Mouse (Mus musculus): ENCODE data around the gene Rbfox2. TPM values are rescaled to one million over a fixed set of nuclear protein-coding genes. Genes with fewer than 3 reads are reported as not detected.

Gene Rbfox2
- polyA plus RNA-seq, 1 experiment from 2014 or later, result 69.4 TPM

DNA sequence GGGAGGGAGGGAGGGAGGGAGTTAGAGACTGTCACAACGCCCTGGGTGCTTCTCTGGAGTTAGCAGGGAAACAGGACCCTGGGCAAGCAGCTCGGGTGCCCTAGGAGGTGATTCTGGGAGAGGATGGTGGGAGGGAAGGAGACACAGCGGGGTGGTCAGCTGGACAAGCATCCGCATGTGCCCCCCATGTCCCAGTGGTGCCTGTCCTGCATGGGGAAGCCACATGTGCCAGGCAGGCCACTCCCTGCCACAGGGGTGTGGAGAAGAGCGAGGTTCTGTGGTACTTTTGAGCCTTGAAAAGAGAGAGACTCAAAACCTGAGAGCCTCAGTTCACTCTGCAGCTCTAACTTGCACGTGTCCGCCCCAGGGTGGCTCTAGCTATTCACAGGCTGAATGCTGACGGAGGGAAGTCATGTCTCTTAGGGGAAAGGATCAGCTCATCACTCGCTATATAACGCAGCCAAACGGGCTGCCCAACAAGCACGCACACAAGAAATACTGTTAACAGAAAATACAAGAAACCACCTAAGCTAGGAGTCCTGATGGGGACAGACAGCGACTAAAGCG lies 227.5 kb downstream of the Rbfox2 start:
- 71% methylated on average over 14 of the region's 14 CpGs for WGBS

DNA sequence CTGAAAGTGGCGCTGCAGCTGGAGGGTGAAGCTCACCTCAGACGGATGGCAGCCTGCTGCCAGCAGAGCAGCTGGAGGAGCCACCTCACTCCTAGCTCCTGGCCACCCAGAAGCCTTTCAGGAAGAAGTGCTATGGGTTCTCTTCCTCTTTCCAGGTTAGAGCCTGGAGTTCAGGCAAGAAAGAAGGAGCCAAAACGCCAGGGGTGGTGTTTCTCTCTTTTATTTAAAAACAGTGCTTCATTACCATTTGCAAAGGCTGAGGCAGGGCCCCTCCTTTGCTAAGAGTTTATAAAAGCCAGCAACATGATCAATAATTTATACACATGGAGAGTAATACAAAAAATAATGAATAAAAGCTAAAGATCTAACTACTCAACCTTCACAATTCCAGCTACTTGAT lies 228.0 kb downstream of the Rbfox2 start:
- WGBS, result 74% methylated on average over 3 of the region's 3 CpGs
- Histone ChIP-seq H3K4me2 (replicated peaks) (no peak overlapping the region), H3K36me3 (peaks cover 55% of the 10 kb centered on the region), H3K4me1 (peaks cover 25% of the 10 kb centered on the region), H3K27ac (replicated peaks) (no peak overlapping the region), H3K4me3 (replicated peaks) (no peak overlapping the region), H3K27me3 (no peaks in the 10 kb centered on the region), H3K9me3 (replicated peaks) (no peaks in the 10 kb centered on the region), H3K9ac (no peak overlapping the region)
- no peak for ATAC-seq (ENCODE audit: insufficient number of reproducible peaks, low FRiP score, low TSS enrichment, low read depth)

More for the DNA sequence above, 227.5 kb downstream of the Rbfox2 start:
- Histone ChIP-seq H3K36me3 (peaks cover 60% of the 10 kb centered on the region), H3K27ac (replicated peaks) (peak overlapping the region; percentile 76), H3K4me3 (replicated peaks) (no peak overlapping the region), H3K4me2 (replicated peaks) (0 out of 2 replicates have a peak overlapping the region, but pooled peaks have one; percentile 6), H3K9ac (no peak overlapping the region), H3K9me3 (replicated peaks) (no peaks in the 10 kb centered on the region), H3K27me3 (no peaks in the 10 kb centered on the region), H3K4me1 (peaks cover 25% of the 10 kb centered on the region)
- ATAC-seq (ENCODE audit: insufficient number of reproducible peaks, low FRiP score, low TSS enrichment, low read depth), result no peak

DNA sequence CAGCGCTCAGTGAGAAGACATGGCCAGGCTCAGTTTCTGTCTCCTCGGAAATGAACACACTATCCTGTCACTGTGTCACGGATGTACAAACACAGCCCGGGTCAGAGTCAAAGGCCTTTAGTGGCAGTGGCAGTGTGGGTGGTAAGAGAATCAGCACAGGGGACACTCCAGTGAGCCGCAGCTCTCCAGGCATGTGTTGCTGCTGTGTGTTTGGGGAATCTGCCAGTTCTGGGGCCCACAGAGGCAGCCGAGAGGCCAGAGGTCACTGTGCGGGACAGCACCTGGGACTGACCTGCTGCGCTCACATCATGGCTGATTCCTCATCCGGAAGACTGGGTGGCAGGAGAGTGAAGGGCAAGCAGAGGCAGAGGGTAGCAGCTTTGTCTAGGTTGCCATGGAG lies 228.9 kb downstream of the Rbfox2 start:
- no peaks in the 10 kb centered on the region for H3K9me3 ChIP-seq (replicated peaks)
- no peaks in the 10 kb centered on the region for H3K27me3 ChIP-seq
- 92% methylated on average over 9 of the region's 9 CpGs for WGBS
- H3K36me3 ChIP-seq, result peaks cover 49% of the 10 kb centered on the region
- H3K9ac ChIP-seq, result no peak overlapping the region
- no peak for ATAC-seq (ENCODE audit: insufficient number of reproducible peaks, low FRiP score, low TSS enrichment, low read depth)
- no peak overlapping the region for H3K4me2 ChIP-seq (replicated peaks)
- peaks cover 25% of the 10 kb centered on the region for H3K4me1 ChIP-seq
- H3K27ac ChIP-seq (replicated peaks), result no peak overlapping the region
- H3K4me3 ChIP-seq (replicated peaks), result no peak overlapping the region

DNA sequence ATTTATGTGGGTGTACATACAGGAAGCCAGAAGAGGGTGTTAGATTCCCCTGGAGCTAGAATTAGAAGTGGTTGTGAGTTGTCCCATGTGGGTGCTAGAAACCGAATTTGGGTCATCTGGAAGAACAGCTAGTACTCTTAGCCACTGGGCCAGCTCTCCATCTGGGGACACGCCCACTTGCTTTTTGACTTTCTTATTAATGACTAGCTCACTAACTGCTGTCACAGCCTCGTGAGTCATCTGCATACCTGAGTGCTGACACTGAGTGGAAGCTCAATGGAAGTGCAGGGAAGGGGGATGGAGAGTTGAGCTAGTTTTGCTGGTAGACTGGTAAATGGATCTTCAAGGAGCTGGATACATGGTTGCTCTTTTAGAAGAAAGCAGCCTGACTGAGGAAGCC lies 230.3 kb downstream of the Rbfox2 start:
- WGBS, result 82% methylated on average over 3 of the region's 3 CpGs
- ATAC-seq (ENCODE audit: insufficient number of reproducible peaks, low FRiP score, low TSS enrichment, low read depth), result no peak
- Histone ChIP-seq H3K4me2 (replicated peaks) (no peak overlapping the region), H3K9ac (no peak overlapping the region), H3K36me3 (peaks cover 35% of the 10 kb centered on the region), H3K4me1 (peaks cover 33% of the 10 kb centered on the region), H3K27ac (replicated peaks) (0 out of 2 replicates have a peak overlapping the region, but pooled peaks have one; percentile 11), H3K27me3 (no peaks in the 10 kb centered on the region), H3K4me3 (replicated peaks) (no peak overlapping the region), H3K9me3 (replicated peaks) (no peaks in the 10 kb centered on the region)

DNA sequence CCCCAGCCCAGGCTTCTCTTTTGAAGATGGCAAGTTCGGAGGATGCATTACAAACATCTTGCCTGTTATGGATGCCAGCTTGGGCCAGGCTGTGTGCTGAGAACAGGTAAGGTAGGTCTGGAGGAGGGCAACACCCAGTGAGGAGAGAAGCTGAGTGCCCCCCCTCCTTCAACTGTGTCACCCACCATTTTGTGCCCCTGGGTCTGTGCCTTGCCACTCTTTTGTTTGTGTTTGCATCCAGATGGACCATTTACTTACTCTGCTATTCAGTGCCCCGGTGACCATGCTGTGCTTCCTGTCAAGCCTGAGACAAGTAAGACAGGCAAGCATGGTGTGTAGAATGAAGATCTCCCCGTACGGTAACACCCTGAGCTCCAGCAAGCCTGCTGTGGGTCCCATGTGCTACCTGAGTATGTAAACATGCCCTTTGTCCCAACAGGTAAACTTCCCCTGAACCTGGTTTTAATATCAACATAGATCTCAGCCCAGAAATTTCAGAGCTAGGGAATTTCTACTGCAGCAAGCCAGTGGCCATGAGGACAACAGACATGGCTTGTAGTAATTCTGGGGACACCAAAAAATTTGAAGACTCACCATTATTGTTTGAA lies 234.1 kb downstream of the Rbfox2 start:
- WGBS, result 63% methylated on average over 4 of the region's 4 CpGs
- no peaks in the 10 kb centered on the region for H3K9me3 ChIP-seq (replicated peaks)
- H3K4me2 ChIP-seq (replicated peaks), result no peak overlapping the region
- H3K4me3 ChIP-seq (replicated peaks), result no peak overlapping the region
- no peak overlapping the region for H3K27ac ChIP-seq (replicated peaks)
- no peak for ATAC-seq (ENCODE audit: insufficient number of reproducible peaks, low FRiP score, low TSS enrichment, low read depth)
- no peaks in the 10 kb centered on the region for H3K27me3 ChIP-seq
- H3K4me1 ChIP-seq, result peaks cover 16% of the 10 kb centered on the region
- peaks cover 22% of the 10 kb centered on the region for H3K36me3 ChIP-seq
- H3K9ac ChIP-seq, result no peak overlapping the region

DNA sequence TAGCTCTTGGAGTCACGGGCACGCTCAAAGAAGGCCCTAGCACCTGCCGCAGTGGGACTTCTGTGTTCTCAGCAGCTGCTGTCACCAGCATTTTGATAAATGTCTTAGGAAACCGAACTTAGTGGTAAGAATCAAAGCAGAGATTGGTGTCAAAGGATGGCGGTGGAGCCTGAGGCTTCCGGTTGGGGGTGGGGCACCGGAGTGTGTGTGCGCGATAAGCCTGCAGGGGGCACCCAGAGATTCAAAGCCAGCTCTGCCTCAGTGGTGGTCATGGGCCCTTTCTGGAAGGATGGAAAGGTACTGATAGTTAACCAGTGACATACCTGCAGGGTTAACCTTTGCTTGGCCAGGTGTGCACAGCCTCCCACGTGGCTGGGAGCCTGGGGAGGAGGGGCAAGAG lies 235.3 kb downstream of the Rbfox2 start:
- WGBS, result 21% methylated on average over 10 of the region's 10 CpGs
- ATAC-seq (ENCODE audit: insufficient number of reproducible peaks, low FRiP score, low TSS enrichment, low read depth), result no peak
- Histone ChIP-seq H3K27ac (replicated peaks) (no peak overlapping the region), H3K4me2 (replicated peaks) (no peak overlapping the region), H3K36me3 (peaks cover 10% of the 10 kb centered on the region), H3K9ac (no peak overlapping the region), H3K27me3 (no peaks in the 10 kb centered on the region), H3K4me1 (peaks cover 19% of the 10 kb centered on the region), H3K4me3 (replicated peaks) (no peak overlapping the region), H3K9me3 (replicated peaks) (no peaks in the 10 kb centered on the region)

DNA sequence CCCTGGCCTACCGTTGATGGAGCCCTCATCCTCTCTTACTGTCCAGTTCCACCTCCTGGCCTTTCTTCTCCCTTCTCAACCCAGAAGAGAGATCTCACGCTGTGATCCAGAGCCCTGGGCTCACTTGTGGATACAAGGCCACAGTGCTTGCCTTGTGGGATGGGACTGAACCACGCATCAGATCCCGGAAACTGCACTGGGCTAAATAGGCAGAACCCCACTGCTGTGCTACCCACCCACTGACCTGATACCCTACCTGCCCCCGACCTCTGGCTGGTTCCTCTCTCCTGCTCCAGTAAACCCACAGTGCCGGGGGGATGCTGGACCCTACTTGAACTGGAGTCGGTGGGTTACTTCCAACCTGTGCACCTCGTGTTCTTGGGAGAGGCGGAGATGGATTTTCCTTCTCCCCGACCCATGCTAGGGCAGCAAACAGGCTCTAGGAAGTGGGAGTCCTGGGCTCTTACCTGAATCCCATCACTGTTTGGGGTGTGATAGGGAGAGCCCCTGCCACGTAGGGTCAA lies 236.0 kb downstream of the Rbfox2 start:
- H3K27ac ChIP-seq (replicated peaks), result no peak overlapping the region
- no peak overlapping the region for H3K9ac ChIP-seq
- peaks cover 5% of the 10 kb centered on the region; the same call in 1 of the 2 replicates for H3K36me3 ChIP-seq
- 88% methylated on average over 11 of the region's 11 CpGs for WGBS
- H3K9me3 ChIP-seq (replicated peaks), result no peaks in the 10 kb centered on the region
- no peak for ATAC-seq (ENCODE audit: insufficient number of reproducible peaks, low FRiP score, low TSS enrichment, low read depth)
- H3K4me1 ChIP-seq, result peaks cover 19% of the 10 kb centered on the region
- no peak overlapping the region for H3K4me3 ChIP-seq (replicated peaks)
- no peaks in the 10 kb centered on the region for H3K27me3 ChIP-seq
- H3K4me2 ChIP-seq (replicated peaks), result no peak overlapping the region

DNA sequence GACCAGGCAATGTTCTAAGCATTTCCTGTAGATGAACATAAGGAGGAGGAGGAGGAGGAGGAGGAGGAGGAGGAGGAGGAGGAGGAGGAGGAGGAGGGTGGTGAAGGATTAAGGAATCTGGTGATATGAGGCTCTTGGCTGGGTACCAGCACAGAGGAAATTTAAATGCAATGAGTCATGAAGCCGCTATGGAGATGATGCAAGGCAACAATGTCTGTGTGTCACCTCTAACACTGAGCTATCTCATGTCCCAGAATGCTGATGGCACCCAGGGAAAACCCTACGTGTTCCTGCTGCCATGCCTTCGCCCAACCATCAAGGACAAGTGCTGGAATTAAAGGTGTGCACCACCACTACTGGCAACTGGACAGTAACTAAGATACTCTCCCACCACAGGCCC lies 237.8 kb downstream of the Rbfox2 start:
- no peaks in the 10 kb centered on the region for H3K36me3 ChIP-seq
- no peaks in the 10 kb centered on the region for H3K9me3 ChIP-seq (replicated peaks)
- no peak overlapping the region for H3K9ac ChIP-seq
- H3K4me3 ChIP-seq (replicated peaks), result no peak overlapping the region
- no peak overlapping the region for H3K4me2 ChIP-seq (replicated peaks)
- ATAC-seq (ENCODE audit: insufficient number of reproducible peaks, low FRiP score, low TSS enrichment, low read depth), result no peak
- peaks cover 19% of the 10 kb centered on the region for H3K4me1 ChIP-seq
- no peak overlapping the region for H3K27ac ChIP-seq (replicated peaks)
- no peaks in the 10 kb centered on the region for H3K27me3 ChIP-seq
- WGBS, result 76% methylated on average over 3 of the region's 3 CpGs

DNA sequence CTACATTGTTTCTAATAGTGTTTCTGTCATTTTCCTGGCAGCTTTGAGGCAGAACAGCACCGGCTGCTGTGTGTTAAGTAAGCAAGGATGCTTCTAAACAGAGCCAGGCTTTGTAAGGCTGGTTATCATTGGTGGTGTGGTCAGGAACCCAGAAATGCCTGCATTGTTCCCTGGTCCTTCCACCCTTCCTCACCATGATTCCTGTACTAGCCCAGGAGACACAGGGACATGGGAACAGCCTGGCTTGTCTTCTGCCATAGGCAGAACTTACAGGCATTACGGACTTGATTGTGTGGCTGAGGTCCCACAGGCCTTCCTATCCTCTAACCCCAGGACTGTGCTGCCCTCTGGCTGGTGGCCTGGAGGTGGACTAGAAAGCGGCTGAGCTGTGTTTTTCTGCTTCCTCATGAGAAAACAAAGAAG lies 238.4 kb downstream of the Rbfox2 start:
- Histone ChIP-seq H3K9me3 (replicated peaks) (no peaks in the 10 kb centered on the region), H3K4me3 (replicated peaks) (no peak overlapping the region), H3K27ac (replicated peaks) (no peak overlapping the region), H3K9ac (no peak overlapping the region), H3K27me3 (no peaks in the 10 kb centered on the region), H3K4me2 (replicated peaks) (no peak overlapping the region), H3K4me1 (peaks cover 19% of the 10 kb centered on the region), H3K36me3 (no peaks in the 10 kb centered on the region)
- 58% methylated on average over 3 of the region's 3 CpGs for WGBS
- no peak for ATAC-seq (ENCODE audit: insufficient number of reproducible peaks, low FRiP score, low TSS enrichment, low read depth)

DNA sequence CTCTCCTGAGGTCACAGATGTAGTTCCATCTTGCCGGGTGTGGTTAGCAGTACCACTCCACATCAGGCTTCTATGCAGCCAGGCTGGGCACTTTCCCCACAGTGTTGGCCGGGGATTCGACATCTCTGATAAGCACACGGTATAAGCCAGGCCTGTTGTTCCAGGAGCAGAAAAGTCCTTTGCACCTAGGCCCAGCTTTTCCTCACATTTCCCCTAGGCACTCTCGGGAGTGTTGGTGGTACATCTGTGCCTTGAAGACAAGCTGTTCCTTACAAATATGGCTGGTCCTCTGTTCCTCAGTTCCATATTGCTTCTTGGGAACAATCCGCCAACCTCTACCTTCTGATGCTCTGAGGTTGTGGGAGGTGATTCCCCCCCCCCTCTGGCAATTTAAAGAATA lies 240.6 kb downstream of the Rbfox2 start:
- no peaks in the 10 kb centered on the region for H3K36me3 ChIP-seq
- no peak overlapping the region for H3K27ac ChIP-seq (replicated peaks)
- no peak overlapping the region for H3K9ac ChIP-seq
- no peak overlapping the region for H3K4me2 ChIP-seq (replicated peaks)
- H3K4me3 ChIP-seq (replicated peaks), result no peak overlapping the region
- H3K27me3 ChIP-seq, result no peaks in the 10 kb centered on the region
- peaks cover 6% of the 10 kb centered on the region for H3K4me1 ChIP-seq
- ATAC-seq (ENCODE audit: insufficient number of reproducible peaks, low FRiP score, low TSS enrichment, low read depth), result no peak
- no peaks in the 10 kb centered on the region for H3K9me3 ChIP-seq (replicated peaks)
- WGBS, result 85% methylated on average over 6 of the region's 6 CpGs

DNA sequence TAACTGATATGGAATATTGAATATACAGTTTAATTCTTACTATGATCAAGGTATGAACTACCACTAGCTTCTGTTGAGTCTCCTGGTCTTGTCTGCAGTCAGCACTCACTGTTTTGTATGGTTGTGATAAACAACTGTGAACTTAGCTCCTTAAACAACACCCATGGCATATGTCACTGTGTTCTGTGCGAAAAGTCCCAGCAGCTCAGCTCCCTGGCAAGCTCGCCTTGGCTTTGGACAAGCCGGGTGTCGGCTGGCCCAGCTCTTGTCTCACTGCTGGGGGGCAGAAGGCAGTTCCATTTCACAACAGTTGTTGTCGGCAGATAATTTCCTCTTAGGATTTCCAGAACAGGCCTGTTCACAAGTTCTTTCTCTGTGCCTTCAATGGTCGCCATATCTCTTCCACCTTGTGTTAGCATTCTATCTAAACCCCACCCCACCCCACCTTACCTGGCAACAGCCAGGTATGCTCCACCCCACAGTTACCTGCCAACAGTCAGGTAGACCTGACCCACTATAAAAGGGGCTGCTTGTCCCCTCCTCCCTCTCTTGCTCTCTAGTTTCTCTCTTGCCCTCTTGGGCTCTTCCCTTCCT lies 241.4 kb downstream of the Rbfox2 start:
- no peak overlapping the region for H3K4me3 ChIP-seq (replicated peaks)
- no peaks in the 10 kb centered on the region for H3K27me3 ChIP-seq
- H3K4me1 ChIP-seq, result peaks cover 7% of the 10 kb centered on the region; the same call in 1 of the 2 replicates
- H3K27ac ChIP-seq (replicated peaks), result no peak overlapping the region
- no peak overlapping the region for H3K4me2 ChIP-seq (replicated peaks)
- H3K9me3 ChIP-seq (replicated peaks), result no peaks in the 10 kb centered on the region
- H3K36me3 ChIP-seq, result no peaks in the 10 kb centered on the region
- no peak for ATAC-seq (ENCODE audit: insufficient number of reproducible peaks, low FRiP score, low TSS enrichment, low read depth)
- no peak overlapping the region for H3K9ac ChIP-seq
- WGBS, result 76% methylated on average over 6 of the region's 6 CpGs

Measured in embryonic facial prominence, embryonic 15.5 days (tissue).